Mouse (Mus musculus) lung, adult 2 months (tissue): ENCODE data around the gene Cpox.

Source experiments
- CTCF ChIP-seq: fragments of 200-500 bp; IDR thresholded peaks from 2 replicates; pipeline ENCODE4 v1.5.1; 2011; ENCODE audit warnings: mild to moderate bottlenecking, low read length, control low read depth; ENCODE audit not compliant: insufficient read depth
- POLR2A ChIP-seq: fragments of 200-500 bp; IDR thresholded peaks from 2 replicates; pipeline ENCODE4 v1.6.1; 2011; ENCODE audit warnings: low read depth, mild to moderate bottlenecking, control low read depth, low read length, borderline replicate concordance; ENCODE audit errors: extremely low read depth

- TF ChIP-seq CTCF (no peak), POLR2A (no peak)
Observed at GRCm38 (mm10) chr16:58628336-58628680, 41.8 kb upstream of the Cpox start.
